Mouse (Mus musculus) cortical plate, adult 2 months (tissue): ENCODE results near the gene Psmd2.

Experiments
- CTCF ChIP-seq: fragments of 200-500 bp; IDR thresholded peaks from 2 replicates; pipeline ENCODE4 v1.5.1; 2011; ENCODE audit warnings: mild to moderate bottlenecking, control low read depth, low read length; ENCODE audit not compliant: insufficient read depth; ENCODE audit errors: extremely low read depth
- POLR2A ChIP-seq: fragments of 200-500 bp; IDR thresholded peaks from 2 replicates; pipeline ENCODE4 v1.6.1; 2011; ENCODE audit warnings: mild to moderate bottlenecking, low read length, control low read depth; ENCODE audit not compliant: insufficient read depth; ENCODE audit errors: extremely low read depth

DNA sequence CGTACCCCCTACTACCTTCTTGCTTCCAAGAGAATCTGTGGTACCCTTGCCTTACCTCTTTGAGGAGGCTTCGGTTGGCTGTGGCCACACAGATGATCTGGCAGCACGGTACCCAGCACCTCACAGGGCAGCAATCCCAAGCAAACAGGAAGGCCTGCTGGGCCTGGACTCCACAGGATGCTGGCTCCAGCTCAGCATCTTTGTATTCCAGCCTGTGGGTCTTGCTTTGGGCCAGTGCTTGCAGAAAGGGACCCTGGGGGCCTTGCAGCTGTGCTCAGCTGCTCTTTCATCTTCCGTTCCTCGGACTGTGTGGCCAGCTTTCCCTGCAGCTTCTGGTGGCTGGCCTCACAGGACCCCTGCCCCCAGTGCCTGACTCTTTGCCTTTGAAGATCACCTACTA is 48.6 kb downstream of the Psmd2 start:
- TF ChIP-seq POLR2A, result no peak
- TF ChIP-seq CTCF, result no peak
